ENCODE assay signal across 25 mouse cellular contexts in the genomic region with DNA sequence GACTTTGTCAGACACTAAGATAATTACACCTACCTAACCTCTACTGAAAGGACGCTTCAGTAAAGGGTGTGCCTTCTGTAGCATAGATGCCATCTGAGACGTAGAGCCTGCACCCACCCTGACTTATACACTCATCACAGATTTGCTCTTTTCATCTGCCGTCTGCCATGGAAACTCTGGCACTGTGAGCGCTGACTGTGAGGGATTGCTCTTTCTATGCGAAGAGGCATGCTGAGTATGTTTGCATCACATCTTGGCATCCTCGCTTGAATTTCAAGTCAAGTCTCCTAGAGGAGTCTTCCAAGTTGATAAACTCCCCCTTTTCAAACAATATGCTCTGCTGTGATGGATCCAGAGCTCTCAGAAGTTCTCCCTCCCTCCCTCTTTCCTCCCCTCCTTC. TPM values are rescaled to one million over a fixed set of nuclear protein-coding genes. Genes with fewer than 3 reads are reported as not detected.
A peak's percentile ranks its signal among the peaks of the same experiment; 100 is the strongest.
DNase-seq lines count a peak whose midpoint lies in the region; ATAC-seq and TF ChIP-seq lines count a peak whose summit lies in the region.
"Had no signal": no experiment of that assay in that cellular context is flagged by ENCODE, and none has a peak within 500 bp of the region (broad histone marks: within the 10 kb centered on the region; RNA-seq: fewer than 3 reads in every experiment).

No protein-coding gene starts in this region.

- H3K4me1 ChIP-seq in forebrain, embryonic 13.5 days, result no peaks in the 10 kb centered on the region
- no peaks in the 10 kb centered on the region for H3K4me1 ChIP-seq in forebrain, embryonic 12.5 days
- H3K4me1 ChIP-seq in hindbrain, postnatal 0 days (ENCODE audit: insufficient read depth, low read length), result no peaks in the 10 kb centered on the region
- H3K4me1 ChIP-seq in hindbrain, embryonic 11.5 days (replicated peaks; ENCODE audit: control insufficient read depth, insufficient read depth, low read length), result no peaks in the 10 kb centered on the region
- H3K4me1 ChIP-seq in small intestine, adult 2 months (ENCODE audit: control insufficient read depth, insufficient read depth, insufficient read length, low read length), result peaks cover 7% of the 10 kb centered on the region; the same call in 1 of the 2 replicates
- H3K4me1 ChIP-seq: hindbrain, embryonic 12.5 days; limb, embryonic 10.5 days; liver, embryonic 15.5 days had no signal

- DNase-seq in hindbrain, postnatal 0 days (ENCODE audit: low spot score), result peak; percentile 4
- DNase-seq in hindbrain, embryonic 11.5 days (ENCODE audit: low spot score), result no peak
- peak; percentile 48 to 64 for DNase-seq in right cerebral cortex, postnatal 10 days (ENCODE audit: low spot score in 2 of 2)
- DNase-seq in right cerebral cortex, postnatal 36 days (ENCODE audit: low spot score in 2 of 2), result no peak
- no peak for DNase-seq in thymus, postnatal 36 days
- DNase-seq: adrenal gland, postnatal 10 days; cerebellum, adult 9-11 months; kidney, adult 18-20 months; kidney, postnatal 4 days; layer of hippocampus, adult 9-11 months; liver; thymus, adult 2 months had no signal

- WGBS in forebrain, embryonic 13.5 days, result 85% methylated on average over 6 of the region's 6 CpGs
- 76% methylated on average over 6 of the region's 6 CpGs for WGBS in forebrain, embryonic 12.5 days
- 70% methylated on average over 6 of the region's 6 CpGs for WGBS in hindbrain, postnatal 0 days
- 80% methylated on average over 6 of the region's 6 CpGs for WGBS in hindbrain, embryonic 11.5 days
- WGBS in small intestine, adult 2 months, result 45% methylated on average over 6 of the region's 6 CpGs

- H3K9me3 ChIP-seq in forebrain, embryonic 13.5 days (replicated peaks), result no peaks in the 10 kb centered on the region
- no peaks in the 10 kb centered on the region for H3K9me3 ChIP-seq in forebrain, embryonic 12.5 days
- no peaks in the 10 kb centered on the region for H3K9me3 ChIP-seq in hindbrain, postnatal 0 days (ENCODE audit: low read length)
- no peaks in the 10 kb centered on the region for H3K9me3 ChIP-seq in hindbrain, embryonic 11.5 days (ENCODE audit: control insufficient read depth, low read length)
- H3K9me3 ChIP-seq: hindbrain, embryonic 12.5 days; limb, embryonic 10.5 days; liver, embryonic 15.5 days had no signal

- H3K27me3 ChIP-seq in forebrain, embryonic 13.5 days, result no peaks in the 10 kb centered on the region
- no peaks in the 10 kb centered on the region for H3K27me3 ChIP-seq in forebrain, embryonic 12.5 days
- H3K27me3 ChIP-seq in hindbrain, postnatal 0 days (ENCODE audit: insufficient read depth, low read length), result no peaks in the 10 kb centered on the region
- no peaks in the 10 kb centered on the region for H3K27me3 ChIP-seq in hindbrain, embryonic 11.5 days (ENCODE audit: control insufficient read depth, insufficient read depth, low read length)
- H3K27me3 ChIP-seq in small intestine, adult 2 months (ENCODE audit: control insufficient read depth, insufficient read depth, low read length), result no peaks in the 10 kb centered on the region
- H3K27me3 ChIP-seq: hindbrain, embryonic 12.5 days; liver, embryonic 15.5 days had no signal

- no peak for TF ChIP-seq CTCF in hindbrain, postnatal 0 days (IDR thresholded peaks at IDR 0.05; ENCODE audit: low read depth)
- no peak for TF ChIP-seq CTCF in small intestine, adult 2 months (IDR thresholded peaks at IDR 0.05; ENCODE audit: extremely low read depth, insufficient read length, insufficient replicate concordance, low read depth, low read length)

- H3K36me3 ChIP-seq in forebrain, embryonic 13.5 days (ENCODE audit: poor library complexity, severe bottlenecking), result no peaks in the 10 kb centered on the region
- H3K36me3 ChIP-seq in forebrain, embryonic 12.5 days (replicated peaks), result no peaks in the 10 kb centered on the region
- no peaks in the 10 kb centered on the region for H3K36me3 ChIP-seq in hindbrain, postnatal 0 days (ENCODE audit: insufficient read depth, low read length)
- no peaks in the 10 kb centered on the region for H3K36me3 ChIP-seq in hindbrain, embryonic 11.5 days (ENCODE audit: control insufficient read depth, insufficient read depth, low read length)
- H3K36me3 ChIP-seq in small intestine, adult 2 months (ENCODE audit: control insufficient read depth, insufficient read depth, low read length), result no peaks in the 10 kb centered on the region
- H3K36me3 ChIP-seq: hindbrain, embryonic 12.5 days; limb, embryonic 10.5 days; liver, embryonic 15.5 days had no signal

- no peak overlapping the region for H3K27ac ChIP-seq in forebrain, embryonic 13.5 days
- no peak overlapping the region for H3K27ac ChIP-seq in forebrain, embryonic 12.5 days
- no peak overlapping the region for H3K27ac ChIP-seq in hindbrain, postnatal 0 days
- H3K27ac ChIP-seq in hindbrain, embryonic 11.5 days (ENCODE audit: low read depth, low read length), result no peak overlapping the region
- H3K27ac ChIP-seq in small intestine, adult 2 months (ENCODE audit: insufficient read depth, low read depth, low read length), result 0 out of 2 replicates have a peak overlapping the region, but pooled peaks have one; percentile 21
- H3K27ac ChIP-seq: hindbrain, embryonic 12.5 days; limb, embryonic 10.5 days; liver, embryonic 15.5 days had no signal

- ATAC-seq in forebrain, embryonic 13.5 days, result peak; percentile 75; the same call in 1 of the 2 replicates
- ATAC-seq in forebrain, embryonic 12.5 days (ENCODE audit: low FRiP score), result no peak
- no peak for ATAC-seq in hindbrain, postnatal 0 days
- no peak for ATAC-seq in hindbrain, embryonic 11.5 days (ENCODE audit: low FRiP score)

- TF ChIP-seq POLR2A in small intestine, adult 2 months (IDR thresholded peaks at IDR 0.05; ENCODE audit: low read depth, low read length), result no peak

- no peak overlapping the region for H3K4me2 ChIP-seq in forebrain, embryonic 13.5 days
- no peak overlapping the region for H3K4me2 ChIP-seq in forebrain, embryonic 12.5 days
- H3K4me2 ChIP-seq in hindbrain, postnatal 0 days (ENCODE audit: low read depth, low read length), result no peak overlapping the region
- H3K4me2 ChIP-seq in hindbrain, embryonic 11.5 days (replicated peaks; ENCODE audit: low read depth, low read length), result no peak overlapping the region
- H3K4me2 ChIP-seq: heart, embryonic 11.5 days; hindbrain, embryonic 12.5 days; liver, embryonic 15.5 days; midbrain, embryonic 11.5 days had no signal

- H3K4me3 ChIP-seq in forebrain, embryonic 13.5 days, result no peak overlapping the region
- no peak overlapping the region for H3K4me3 ChIP-seq in forebrain, embryonic 12.5 days (replicated peaks)
- H3K4me3 ChIP-seq in hindbrain, postnatal 0 days (ENCODE audit: low read length), result no peak overlapping the region
- H3K4me3 ChIP-seq in hindbrain, embryonic 11.5 days (ENCODE audit: low read depth, low read length), result no peak overlapping the region
- H3K4me3 ChIP-seq in small intestine, adult 2 months (ENCODE audit: low read depth, low read length), result no peak overlapping the region
- H3K4me3 ChIP-seq: hindbrain, embryonic 12.5 days; limb, embryonic 10.5 days; liver, embryonic 15.5 days had no signal

- H3K9ac ChIP-seq in forebrain, embryonic 13.5 days, result no peak overlapping the region
- no peak overlapping the region for H3K9ac ChIP-seq in forebrain, embryonic 12.5 days
- H3K9ac ChIP-seq in hindbrain, postnatal 0 days (replicated peaks; ENCODE audit: low read length), result no peak overlapping the region
- no peak overlapping the region for H3K9ac ChIP-seq in hindbrain, embryonic 11.5 days (ENCODE audit: low read depth, low read length)
- H3K9ac ChIP-seq: hindbrain, embryonic 12.5 days; liver, embryonic 15.5 days had no signal

RNA-seq across cellular contexts. Expression of gene Cxcl13, which starts 32.7 kb away (rescaled TPM):
- not detected in 2 replicates for polyA plus RNA-seq in forebrain, embryonic 13.5 days (2015; fragmentation: Nextera tagmentation; extraction: Ambion mirVana)
- polyA plus RNA-seq in forebrain, embryonic 12.5 days (2016; fragmentation: Nextera tagmentation; extraction: Ambion mirVana), result 0.35 TPM in 1 of 2 replicates, not detected in the other
- total RNA-seq in hindbrain, postnatal 0 days (2014; rRNA removed), result 0.14 TPM in 1 of 2 replicates, not detected in the other
- 0.38 and 0.42 TPM in 2 replicates for polyA plus RNA-seq in hindbrain, postnatal 0 days (2015; fragmentation: Nextera tagmentation; extraction: Ambion mirVana)
- 0.20 and 0.21 TPM in 2 replicates for polyA plus RNA-seq in hindbrain, embryonic 11.5 days (2014; fragmentation: Nextera tagmentation; extraction: Ambion mirVana)
- 0.24 and 0.33 TPM in 2 replicates for polyA plus RNA-seq in small intestine, adult 2 months (2012; rRNA removed)
- total RNA-seq: common myeloid progenitor, adult 5-6 weeks; megakaryocyte progenitor cell, adult 5-6 weeks; monocyte, adult 5-6 weeks; neutrophil, adult 5-6 weeks had no signal
- polyA plus RNA-seq: frontal cortex, adult 2 months; midbrain, embryonic 11.5 days had no signal

Comparison
In these comparisons a context has a peak if more than half of its experiments do, and no peak if none do; other contexts are left out.
1. DNase-seq: peak in hindbrain, postnatal 0 days (single experiment) and right cerebral cortex, postnatal 10 days (2 of 2); none in hindbrain, embryonic 11.5 days (single experiment), right cerebral cortex, postnatal 36 days (0 of 2) and thymus, postnatal 36 days (0 of 2).